Mouse (Mus musculus) midbrain, embryonic 10.5 days (tissue): ENCODE measurements at regions not wholly inside any gene's neighbourhood (a gene's known extent, or its start where the extent isn't known, plus 50 kb on each side); places are given as distances from the start of the nearest gene placed in this dataset.

Experiments used
- DNase-seq: peaks from one replicate; pipeline ENCODE4 v3.0.0-alpha.2; 2017; ENCODE audit warnings: low spot score
- H3K27ac ChIP-seq: fragments of 300-500 bp; sonication (generic); replicated peaks from 2 replicates; pipeline ENCODE4 v1.5.1; 2016; ENCODE audit warnings: mild to moderate bottlenecking
- H3K27me3 ChIP-seq: fragments of 300-500 bp; sonication (generic); 2 replicates; pipeline ENCODE4 v1.6.1; 2016; ENCODE audit warnings: low read depth, mild to moderate bottlenecking; ENCODE audit not compliant: poor library complexity, severe bottlenecking
- H3K36me3 ChIP-seq: fragments of 300-500 bp; sonication (generic); 2 replicates; pipeline ENCODE4 v1.6.1; 2016; ENCODE audit warnings: mild to moderate bottlenecking, moderate library complexity
- H3K4me1 ChIP-seq: fragments of 300-500 bp; sonication (generic); 2 replicates; pipeline ENCODE4 v1.6.1; 2016
- H3K4me3 ChIP-seq: fragments of 300-500 bp; sonication (generic); 2 replicates; pipeline ENCODE4 v1.5.1; 2016; ENCODE audit warnings: mild to moderate bottlenecking, moderate library complexity
- H3K9me3 ChIP-seq: fragments of 300-500 bp; sonication (generic); replicated peaks from 2 replicates; pipeline ENCODE4 v1.6.1; 2016; ENCODE audit warnings: mild to moderate bottlenecking
- WGBS: fragments of 180-500 bp; shearing (Covaris S2); methylation state at CpG from one replicate; pipeline ENCODE4 v1.1.7; 2016; 5-methylcytosine and 5-hydroxymethylcytosine counted together

- no peak overlapping the region for H3K4me3 ChIP-seq
- H3K27me3 ChIP-seq = no peaks in the 10 kb centered on the region
- peaks cover 10% of the 10 kb centered on the region; the same call in 1 of the 2 replicates for H3K4me1 ChIP-seq
- DNase-seq = no peak
- no peaks in the 10 kb centered on the region for H3K9me3 ChIP-seq
- no peak overlapping the region for H3K27ac ChIP-seq
- WGBS = 85% methylated on average over 7 of the region's 7 CpGs
- no peaks in the 10 kb centered on the region for H3K36me3 ChIP-seq
Observed at GRCm38 (mm10) chr9:43668731-43669130, 75.1 kb upstream of the Nectin1 start.

DNA sequence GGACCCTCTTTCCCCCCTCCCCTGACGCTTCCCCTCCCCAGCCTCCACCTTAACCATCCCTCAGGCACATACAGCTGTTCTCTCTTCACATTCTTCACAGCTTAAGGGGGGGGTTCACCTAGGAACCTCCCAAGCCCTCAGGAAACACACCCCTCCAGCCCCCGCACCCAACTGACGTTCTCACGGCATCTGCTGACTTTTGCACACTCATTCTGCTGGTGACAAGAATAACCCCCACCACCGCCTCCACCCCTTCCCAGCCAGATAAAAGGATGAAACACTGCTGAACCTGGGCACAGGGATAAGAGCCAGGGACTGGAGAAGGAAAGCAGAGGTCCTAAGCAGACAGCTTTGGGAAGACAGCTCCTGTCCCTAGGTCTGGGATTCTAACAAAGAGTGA is 73.2 kb upstream of the Nectin1 start:
- Histone ChIP-seq H3K36me3 (no peaks in the 10 kb centered on the region), H3K4me1 (peaks cover 17% of the 10 kb centered on the region; the same call in 1 of the 2 replicates), H3K27me3 (no peaks in the 10 kb centered on the region), H3K9me3 (no peaks in the 10 kb centered on the region), H3K4me3 (no peak overlapping the region), H3K27ac (no peak overlapping the region)
- DNase-seq = no peak
- whole genome bisulfite sequencing = 81% methylated on average over 5 of the region's 5 CpGs

- no peaks in the 10 kb centered on the region for H3K36me3 ChIP-seq
- no peak for DNase-seq
- 67% methylated on average over 4 of the region's 4 CpGs for WGBS
Observed at GRCm38 (mm10) chr9:43673171-43673680, 70.6 kb upstream of the Nectin1 start.

DNA sequence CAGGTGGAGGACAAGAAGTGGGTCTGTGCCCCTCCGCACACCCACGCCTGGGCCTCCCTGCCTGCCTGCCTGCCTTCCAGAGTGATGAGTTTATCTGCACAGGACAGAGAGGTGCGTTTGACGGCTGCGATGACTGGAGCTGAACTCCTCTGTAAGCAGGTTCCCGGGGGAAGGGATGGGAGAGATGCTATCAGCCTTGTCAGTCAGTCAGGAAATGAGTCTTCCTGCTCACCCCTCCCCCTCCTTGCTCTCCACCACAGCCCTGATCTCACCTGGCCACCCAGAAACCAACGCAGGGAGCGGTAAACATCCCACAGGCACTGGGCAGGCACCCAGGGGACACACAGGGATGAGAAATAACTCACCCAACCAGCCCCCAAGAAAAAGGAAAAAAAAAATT is 69.5 kb upstream of the Nectin1 start:
- no peak for DNase-seq
- Histone ChIP-seq H3K4me1 (peaks cover 26% of the 10 kb centered on the region), H3K9me3 (no peaks in the 10 kb centered on the region), H3K4me3 (no peak overlapping the region), H3K36me3 (no peaks in the 10 kb centered on the region), H3K27ac (no peak overlapping the region), H3K27me3 (0 out of 2 replicates have a peak, but pooled peaks cover 5% of the 10 kb centered on the region)
- WGBS = 67% methylated on average over 8 of the region's 8 CpGs

More at GRCm38 (mm10) chr9:43673171-43673680, 70.6 kb upstream of the Nectin1 start:
- Histone ChIP-seq H3K27me3 (no peaks in the 10 kb centered on the region), H3K27ac (no peak overlapping the region), H3K9me3 (no peaks in the 10 kb centered on the region), H3K4me1 (peaks cover 20% of the 10 kb centered on the region; the same call in 1 of the 2 replicates), H3K4me3 (no peak overlapping the region)

GRCm38 (mm10) chr9:43676011-43676410 is 67.8 kb upstream of the Nectin1 start:
- Histone ChIP-seq H3K27ac (no peak overlapping the region), H3K9me3 (no peaks in the 10 kb centered on the region), H3K36me3 (no peaks in the 10 kb centered on the region), H3K4me1 (peaks cover 31% of the 10 kb centered on the region), H3K27me3 (0 out of 2 replicates have a peak, but pooled peaks cover 5% of the 10 kb centered on the region), H3K4me3 (no peak overlapping the region)
- 84% methylated on average over 2 of the region's 2 CpGs for WGBS
- DNase-seq = no peak

DNA sequence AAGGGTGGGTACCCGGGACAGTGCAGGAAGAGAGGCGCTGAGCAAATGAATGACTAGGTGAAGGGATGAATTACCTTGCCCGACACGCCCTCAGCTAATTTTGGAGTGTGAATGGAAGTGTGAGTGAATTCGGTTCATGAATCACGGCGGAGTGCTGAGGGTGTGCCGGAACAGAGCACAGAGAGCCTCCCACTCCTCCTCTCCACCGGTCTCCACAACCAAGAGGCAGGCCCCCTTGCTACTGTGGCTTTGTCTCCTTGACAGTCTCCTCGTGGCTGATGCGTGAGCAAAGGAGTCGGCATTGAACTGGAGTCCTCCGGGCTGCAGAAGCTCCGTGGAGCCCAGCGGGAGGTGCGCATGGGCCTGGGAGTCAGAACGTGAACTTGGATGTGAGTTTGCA is 64.5 kb upstream of the Nectin1 start:
- WGBS = 62% methylated on average over 17 of the region's 17 CpGs
- no peak for DNase-seq

GRCm38 (mm10) chr9:43681317-43681716 is 62.5 kb upstream of the Nectin1 start:
- Histone ChIP-seq H3K4me1 (peaks cover 15% of the 10 kb centered on the region), H3K4me3 (no peak overlapping the region), H3K27ac (no peak overlapping the region), H3K27me3 (0 out of 2 replicates have a peak, but pooled peaks cover 5% of the 10 kb centered on the region), H3K9me3 (no peaks in the 10 kb centered on the region), H3K36me3 (no peaks in the 10 kb centered on the region)
- 79% methylated on average over 3 of the region's 3 CpGs for WGBS
- DNase-seq = no peak

More for the DNA sequence above, 64.5 kb upstream of the Nectin1 start:
- H3K4me1 ChIP-seq = peaks cover 21% of the 10 kb centered on the region
- H3K9me3 ChIP-seq = no peaks in the 10 kb centered on the region
- 0 out of 2 replicates have a peak, but pooled peaks cover 5% of the 10 kb centered on the region for H3K27me3 ChIP-seq
- no peak overlapping the region for H3K27ac ChIP-seq
- no peaks in the 10 kb centered on the region for H3K36me3 ChIP-seq
- H3K4me3 ChIP-seq = no peak overlapping the region

- H3K9me3 ChIP-seq = no peaks in the 10 kb centered on the region
- H3K27ac ChIP-seq = no peak overlapping the region
- WGBS = 75% methylated on average over 5 of the region's 5 CpGs
Observed at GRCm38 (mm10) chr9:43682102-43682501, 61.7 kb upstream of the Nectin1 start.

DNA sequence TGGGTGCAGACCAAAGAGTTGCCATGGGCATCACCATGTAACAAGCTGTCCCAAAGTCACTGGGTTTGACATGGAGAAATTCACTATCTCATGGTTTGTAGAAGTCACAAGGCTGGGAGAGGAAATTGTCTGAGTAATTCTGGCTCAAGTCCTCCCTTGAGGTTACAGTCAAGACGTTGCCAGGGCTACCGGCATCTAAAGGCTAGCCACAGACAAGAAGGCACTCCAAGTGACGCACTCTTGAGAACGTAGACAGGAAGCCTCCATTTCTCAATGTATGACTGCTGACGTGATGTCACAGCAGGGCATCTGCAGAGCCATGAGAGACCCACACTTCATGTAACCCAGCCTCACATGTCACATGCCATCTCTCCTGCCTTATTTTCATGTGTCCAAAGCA is 59.2 kb upstream of the Nectin1 start:
- DNase-seq = no peak
- H3K27me3 ChIP-seq = no peaks in the 10 kb centered on the region
- H3K4me1 ChIP-seq = peaks cover 6% of the 10 kb centered on the region
- H3K36me3 ChIP-seq = no peaks in the 10 kb centered on the region
- no peaks in the 10 kb centered on the region for H3K9me3 ChIP-seq
- 90% methylated on average over 5 of the region's 5 CpGs for WGBS
- H3K27ac ChIP-seq = no peak overlapping the region
- no peak overlapping the region for H3K4me3 ChIP-seq

More at GRCm38 (mm10) chr9:43682102-43682501, 61.7 kb upstream of the Nectin1 start:
- Histone ChIP-seq H3K4me1 (peaks cover 15% of the 10 kb centered on the region), H3K4me3 (no peak overlapping the region), H3K27me3 (0 out of 2 replicates have a peak, but pooled peaks cover 5% of the 10 kb centered on the region), H3K36me3 (no peaks in the 10 kb centered on the region)
- DNase-seq = no peak

DNA sequence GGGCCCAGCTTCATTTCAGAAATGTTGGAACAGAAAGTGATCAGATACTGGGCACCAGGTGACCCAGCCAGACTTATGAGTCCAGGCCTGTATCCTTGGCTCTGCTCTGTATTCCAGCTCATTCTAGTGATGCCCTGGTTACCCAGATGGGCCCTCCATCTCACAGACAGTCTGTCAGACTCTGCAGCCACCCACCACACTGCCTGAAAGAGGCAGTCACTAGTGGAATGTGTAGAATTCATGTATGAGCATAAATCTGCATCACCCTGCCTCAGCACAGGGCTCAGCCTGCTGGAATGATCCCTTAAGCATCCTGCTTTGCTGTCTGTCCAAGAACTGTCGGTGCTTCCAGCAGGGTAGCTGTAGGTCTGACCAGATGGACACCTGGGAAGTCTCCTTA is 51.8 kb upstream of the Nectin1 start:
- Histone ChIP-seq H3K4me1 (no peaks in the 10 kb centered on the region), H3K27ac (no peak overlapping the region), H3K4me3 (no peak overlapping the region), H3K9me3 (no peaks in the 10 kb centered on the region), H3K36me3 (no peaks in the 10 kb centered on the region), H3K27me3 (no peaks in the 10 kb centered on the region)
- DNase-seq = no peak
- WGBS = 78% methylated on average over 1 of the region's 1 CpGs

DNA sequence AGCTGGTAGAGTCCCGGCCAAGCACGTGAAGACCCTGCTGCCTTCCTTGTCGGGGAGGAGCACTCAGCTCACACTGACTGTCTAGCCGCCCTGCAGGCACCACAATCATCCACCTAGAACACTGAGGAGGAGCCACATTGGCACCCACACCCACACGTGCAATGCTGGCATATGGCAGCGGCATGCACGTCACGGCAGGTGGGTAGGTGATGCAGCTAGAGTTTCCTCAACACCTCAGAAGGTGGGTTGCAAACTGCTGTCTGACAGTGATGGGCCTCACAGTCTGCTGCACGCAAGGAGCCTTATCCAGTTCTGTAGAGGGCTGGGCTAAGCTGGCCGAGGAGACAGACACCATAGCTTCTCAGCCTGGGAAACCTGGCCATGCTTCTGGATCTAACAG is 51.2 kb upstream of the Nectin1 start:
- no peaks in the 10 kb centered on the region for H3K36me3 ChIP-seq
- no peak overlapping the region for H3K27ac ChIP-seq
- H3K27me3 ChIP-seq = no peaks in the 10 kb centered on the region
- no peaks in the 10 kb centered on the region for H3K4me1 ChIP-seq
- WGBS = 86% methylated on average over 10 of the region's 10 CpGs
- H3K9me3 ChIP-seq = no peaks in the 10 kb centered on the region
- H3K4me3 ChIP-seq = no peak overlapping the region
- no peak for DNase-seq
